Mouse (Mus musculus) left cerebral cortex, postnatal 4 days (tissue): ENCODE measurements around the gene Kcnj15. TPM values are rescaled to one million over a fixed set of nuclear protein-coding genes. Genes with fewer than 3 reads are reported as not detected.

Source experiments
- DNase-seq: peaks from one replicate; pipeline ENCODE4 v3.0.0-alpha.2; 2022
- intact Hi-C: fragments of 180-260 bp; cut with DNase I; formaldehyde crosslinking; loops from one replicate; pipeline ENCODE4 v1.15.1; 2025
- total RNA-seq, 2 experiments: library from RNA; stranded (reverse); gene quantifications; 2 replicates each; pipeline ENCODE4 v1.2.3; 2021

Gene Kcnj15
- total RNA-seq, result under 1 TPM; 0.14 TPM

- intact Hi-C loops, result no loop called here
- no peak for DNase-seq
Observed at GRCm38 (mm10) chr16:95257266-95257894, at the start of gene Kcnj15. TSS of gene Kcnj15 (plus strand) at chr16:95257558.

- DNase-seq, result no peak
- intact Hi-C loops, result no loop called here
Observed at GRCm38 (mm10) chr16:95208243-95208642, 49.1 kb upstream of the Kcnj15 start.

GRCm38 (mm10) chr16:95209011-95209466 is 48.3 kb upstream of the Kcnj15 start:
- DNase-seq, result peak; percentile 36
- intact Hi-C loops, result no loop called here

- DNase-seq, result no peak
- intact Hi-C loops, result no loop called here
Observed at GRCm38 (mm10) chr16:95214251-95215197, 42.8 kb upstream of the Kcnj15 start.

GRCm38 (mm10) chr16:95215782-95216181 is 41.6 kb upstream of the Kcnj15 start:
- intact Hi-C loops, result no loop called here
- DNase-seq, result no peak

- DNase-seq, result no peak
- intact Hi-C loops, result no loop called here
Observed at GRCm38 (mm10) chr16:95216346-95216745, 41.0 kb upstream of the Kcnj15 start.

GRCm38 (mm10) chr16:95216824-95217223 is 40.5 kb upstream of the Kcnj15 start:
- intact Hi-C loops, result no loop called here
- DNase-seq, result no peak

- no peak for DNase-seq
- intact Hi-C loops, result no loop called here
Observed at GRCm38 (mm10) chr16:95218783-95219182, 38.6 kb upstream of the Kcnj15 start.

- intact Hi-C loops, result no loop called here
- DNase-seq, result no peak
Observed at GRCm38 (mm10) chr16:95219459-95219858, 37.9 kb upstream of the Kcnj15 start.

- DNase-seq, result no peak
- intact Hi-C loops, result no loop called here
Observed at GRCm38 (mm10) chr16:95221051-95221450, 36.3 kb upstream of the Kcnj15 start.

- intact Hi-C loops, result no loop called here
- no peak for DNase-seq
Observed at GRCm38 (mm10) chr16:95222026-95222718, 35.2 kb upstream of the Kcnj15 start.

GRCm38 (mm10) chr16:95223435-95223834 is 33.9 kb upstream of the Kcnj15 start:
- intact Hi-C loops, result no loop called here
- no peak for DNase-seq

GRCm38 (mm10) chr16:95225285-95225684 is 32.1 kb upstream of the Kcnj15 start:
- intact Hi-C loops, result no loop called here
- DNase-seq, result no peak

GRCm38 (mm10) chr16:95231768-95232167 is 25.6 kb upstream of the Kcnj15 start:
- DNase-seq, result no peak
- intact Hi-C loops, result no loop called here

GRCm38 (mm10) chr16:95234891-95235548 is 22.3 kb upstream of the Kcnj15 start:
- intact Hi-C loops, result no loop called here
- no peak for DNase-seq

GRCm38 (mm10) chr16:95239209-95239925 is 18.0 kb upstream of the Kcnj15 start:
- intact Hi-C loops, result no loop called here
- DNase-seq, result no peak

GRCm38 (mm10) chr16:95240688-95241087 is 16.7 kb upstream of the Kcnj15 start:
- intact Hi-C loops, result no loop called here
- no peak for DNase-seq

- DNase-seq, result no peak
- intact Hi-C loops, result no loop called here
Observed at GRCm38 (mm10) chr16:95241581-95241980, 15.8 kb upstream of the Kcnj15 start.

- DNase-seq, result no peak
- intact Hi-C loops, result no loop called here
Observed at GRCm38 (mm10) chr16:95242114-95242513, 15.2 kb upstream of the Kcnj15 start.

- DNase-seq, result no peak
- intact Hi-C loops, result no loop called here
Observed at GRCm38 (mm10) chr16:95243401-95243800, 14.0 kb upstream of the Kcnj15 start.
